Mouse (Mus musculus) hematopoietic stem cell, adult 5-6 weeks (primary cell): ENCODE measurements around the gene Olfml2b. TPM values are rescaled to one million over a fixed set of nuclear protein-coding genes. Genes with fewer than 3 reads are reported as not detected.

Source experiments
- ATAC-seq, 2 experiments: fragments of 125-278 bp in 1 of 2; replicated peaks in 1 of 2; 2 replicates each; pipeline ENCODE4 v1.8.0; 2016 to 2017; ENCODE audit warnings: inconsistent platforms in 2 of 2, mild to moderate bottlenecking in 2 of 2, moderate number of reproducible peaks in 2 of 2, low read depth in 1 of 2, moderate TSS enrichment in 1 of 2; ENCODE audit not compliant: low FRiP score in 2 of 2, poor library complexity in 2 of 2, severe bottlenecking in 2 of 2, insufficient read depth in 1 of 2, low TSS enrichment in 1 of 2
- total RNA-seq: library from RNA; stranded (forward); fragments of 172-1452, 232-1000 nt; gene quantifications from 2 replicates; pipeline ENCODE4 v1.2.3, GENCODE M21; 2017

Olfml2b gene
- total RNA-seq, 1 experiment from 2014 or later = 3.0 TPM

GRCm38 (mm10) chr1:170632856-170633255 lies 11.5 kb upstream of the Olfml2b start:
- ATAC-seq = no peak

GRCm38 (mm10) chr1:170638941-170639340 lies 5.4 kb upstream of the Olfml2b start:
- ATAC-seq = no peak

- ATAC-seq = no peak
Measured at GRCm38 (mm10) chr1:170645896-170646605, 1.7 kb downstream of the Olfml2b start.

GRCm38 (mm10) chr1:170646606-170647287 lies 2.4 kb downstream of the Olfml2b start:
- ATAC-seq = no peak

- ATAC-seq = no peak
Measured at GRCm38 (mm10) chr1:170647381-170647780, 3.0 kb downstream of the Olfml2b start.

- ATAC-seq = no peak
Measured at GRCm38 (mm10) chr1:170647971-170648514, 3.7 kb downstream of the Olfml2b start.

GRCm38 (mm10) chr1:170651046-170651723 lies 6.9 kb downstream of the Olfml2b start:
- ATAC-seq = no peak

- ATAC-seq = peak; percentile 69
Measured at GRCm38 (mm10) chr1:170651989-170652740, 7.8 kb downstream of the Olfml2b start.

GRCm38 (mm10) chr1:170655280-170655917 lies 11.1 kb downstream of the Olfml2b start:
- no peak for ATAC-seq

- no peak for ATAC-seq
Measured at GRCm38 (mm10) chr1:170656518-170657227, 12.3 kb downstream of the Olfml2b start.

- ATAC-seq = no peak
Measured at GRCm38 (mm10) chr1:170657228-170657521, 12.8 kb downstream of the Olfml2b start.

GRCm38 (mm10) chr1:170657643-170658314 lies 13.4 kb downstream of the Olfml2b start:
- ATAC-seq = no peak

GRCm38 (mm10) chr1:170659260-170659659 lies 14.9 kb downstream of the Olfml2b start:
- ATAC-seq = no peak

- ATAC-seq = no peak
Measured at GRCm38 (mm10) chr1:170664620-170665185, 20.4 kb downstream of the Olfml2b start.

GRCm38 (mm10) chr1:170665200-170665599 lies 20.9 kb downstream of the Olfml2b start:
- no peak for ATAC-seq
